Mouse (Mus musculus): ENCODE data around the gene Ptgdr. TPM values are rescaled to one million over a fixed set of nuclear protein-coding genes. Genes with fewer than 3 reads are reported as not detected.
"Not testable (repeated sequence)": the region's sequence is repeated elsewhere in the genome, so short reads cannot be mapped to it uniquely, and the experiment has no call there.

Gene Ptgdr
- polyA plus RNA-seq, 1 experiment from 2014 or later = 0.43 TPM

GRCm38 (mm10) chr14:44846558-44847263 lies 12.5 kb downstream of the Ptgdr start:
- 71% methylated on average over 6 of the region's 6 CpGs for WGBS
- Histone ChIP-seq H3K4me3 (no peak overlapping the region), H3K27me3 (replicated peaks) (no peaks in the 10 kb centered on the region), H3K9ac (no peak overlapping the region), H3K36me3 (replicated peaks) (no peaks in the 10 kb centered on the region), H3K27ac (no peak overlapping the region), H3K4me2 (no peak overlapping the region), H3K9me3 (no peaks in the 10 kb centered on the region), H3K4me1 (0 out of 2 replicates have a peak, but pooled peaks cover 5% of the 10 kb centered on the region)
- ATAC-seq (replicated peaks) = no peak

DNA sequence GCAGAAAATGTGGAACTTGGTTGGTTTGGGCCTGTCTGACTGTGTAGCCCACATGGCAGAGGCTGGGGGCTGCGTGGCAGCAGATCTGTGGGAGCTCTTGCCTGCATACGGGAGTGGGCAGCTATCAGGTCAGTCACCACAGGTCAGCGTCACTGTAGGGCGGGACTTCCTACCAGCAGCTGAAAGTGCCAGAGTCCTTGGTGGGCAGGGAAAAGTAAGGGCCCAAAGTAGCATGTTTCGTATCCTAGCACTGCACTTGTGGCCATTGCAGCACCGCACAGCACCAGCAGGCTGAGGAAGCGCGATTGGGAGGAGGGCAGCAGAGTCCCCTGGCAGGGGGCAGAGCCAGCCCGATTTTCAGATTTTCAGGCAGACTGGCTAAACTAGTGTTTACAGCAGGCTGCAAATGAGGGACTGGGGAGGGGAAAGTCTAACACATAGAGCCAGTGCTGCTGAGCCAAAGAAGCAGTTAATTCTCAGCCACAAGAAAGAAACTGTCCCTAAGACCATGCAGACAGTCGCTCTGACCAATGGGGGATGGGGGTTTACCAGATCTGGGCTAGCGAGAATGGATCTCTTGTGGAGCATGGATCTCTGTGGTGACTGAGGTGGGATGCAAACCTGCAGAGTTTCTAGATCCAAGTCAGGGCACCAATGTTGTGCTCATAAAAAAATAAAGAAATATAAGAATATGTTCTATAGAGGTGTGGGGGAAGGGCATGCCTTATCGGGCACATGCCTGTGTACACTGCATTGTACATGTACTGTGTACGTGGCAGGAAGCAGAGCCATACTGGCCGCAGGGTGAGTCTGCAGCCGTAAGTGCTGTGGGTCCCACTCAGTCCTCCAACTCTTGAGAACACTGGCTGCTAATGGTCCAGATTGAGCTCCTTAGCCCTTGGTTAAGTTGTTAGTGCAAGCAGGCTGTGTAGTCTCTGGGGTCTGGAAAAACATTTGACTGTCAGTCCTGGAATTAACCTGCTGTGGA lies 15.1 kb downstream of the Ptgdr start:
- peak overlapping the region; percentile 8; the same call in 1 of the 2 replicates for H3K4me3 ChIP-seq
- no peaks in the 10 kb centered on the region for H3K27me3 ChIP-seq (replicated peaks)
- 0 out of 2 replicates have a peak, but pooled peaks cover 5% of the 10 kb centered on the region for H3K4me1 ChIP-seq
- WGBS = 38% methylated on average over 15 of the region's 15 CpGs
- no peak overlapping the region for H3K27ac ChIP-seq
- peak; percentile 69 for ATAC-seq (replicated peaks)
- no peak overlapping the region for H3K9ac ChIP-seq
- no peaks in the 10 kb centered on the region for H3K9me3 ChIP-seq
- peak overlapping the region; percentile 39 for H3K4me2 ChIP-seq
- H3K36me3 ChIP-seq (replicated peaks) = no peaks in the 10 kb centered on the region

DNA sequence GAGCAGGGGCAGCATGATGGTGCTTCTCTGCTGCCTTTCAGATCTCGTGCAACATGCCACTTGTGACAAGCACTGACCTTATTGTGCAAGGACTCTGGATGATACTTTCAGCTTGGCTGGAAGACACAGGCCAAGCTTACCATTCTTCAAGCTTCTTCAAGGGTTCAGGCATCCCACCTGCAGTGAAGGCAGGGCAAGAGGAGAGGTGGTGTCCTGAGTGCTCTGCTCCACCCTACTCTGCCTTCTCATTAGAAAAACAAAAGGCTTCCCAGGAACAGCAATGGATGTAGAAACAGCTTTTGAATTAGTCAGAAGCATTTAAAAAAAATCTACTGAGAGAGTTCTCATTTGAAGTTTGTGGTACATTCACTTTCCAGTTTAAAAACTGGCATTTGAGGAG lies 20.5 kb downstream of the Ptgdr start:
- no peak overlapping the region for H3K4me2 ChIP-seq
- H3K36me3 ChIP-seq (replicated peaks) = no peaks in the 10 kb centered on the region
- 43% methylated on average over 1 of the region's 1 CpGs for WGBS
- no peak for ATAC-seq (replicated peaks)
- no peaks in the 10 kb centered on the region for H3K27me3 ChIP-seq (replicated peaks)
- H3K27ac ChIP-seq = no peak overlapping the region
- no peak overlapping the region for H3K9ac ChIP-seq
- H3K9me3 ChIP-seq = no peaks in the 10 kb centered on the region
- H3K4me3 ChIP-seq = no peak overlapping the region
- 0 out of 2 replicates have a peak, but pooled peaks cover under 1% of the 10 kb centered on the region for H3K4me1 ChIP-seq

- Histone ChIP-seq H3K4me2 (no peak overlapping the region), H3K4me3 (no peak overlapping the region), H3K27ac (no peak overlapping the region), H3K27me3 (replicated peaks) (no peaks in the 10 kb centered on the region), H3K9me3 (no peaks in the 10 kb centered on the region), H3K9ac (no peak overlapping the region), H3K4me1 (no peaks in the 10 kb centered on the region), H3K36me3 (replicated peaks) (no peaks in the 10 kb centered on the region)
- ATAC-seq (replicated peaks) = no peak
- 80% methylated on average over 2 of the region's 2 CpGs for WGBS
Measured at GRCm38 (mm10) chr14:44835132-44835531, 24.0 kb downstream of the Ptgdr start.

DNA sequence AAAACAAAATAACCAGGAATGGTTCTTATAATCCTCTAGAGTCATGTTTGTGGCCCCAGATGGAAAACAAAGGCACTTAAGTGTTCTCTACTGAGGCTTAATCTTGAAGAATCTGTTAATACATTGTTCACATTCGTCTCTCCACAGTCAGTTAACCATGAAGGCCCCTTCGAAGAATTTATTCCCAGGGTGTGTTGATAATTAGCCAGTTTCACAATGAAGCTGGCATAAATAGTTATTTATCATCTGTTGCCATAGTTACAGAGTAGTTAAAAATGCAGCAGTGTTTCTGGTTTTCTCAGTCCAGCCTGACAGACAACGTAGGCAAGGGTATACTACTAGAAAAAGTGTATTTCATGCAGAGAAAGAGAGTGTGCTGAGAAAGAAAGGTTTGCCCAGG lies 25.0 kb downstream of the Ptgdr start:
- H3K4me2 ChIP-seq; H3K4me3 ChIP-seq; H3K4me1 ChIP-seq; H3K9me3 ChIP-seq; H3K36me3 ChIP-seq (replicated peaks); H3K27ac ChIP-seq; H3K9ac ChIP-seq; H3K27me3 ChIP-seq (replicated peaks): not testable (repeated sequence)
- ATAC-seq (replicated peaks) = 0 out of 2 replicates have a peak, but pooled peaks have one; percentile 50
- WGBS = 9% methylated on average over 3 of the region's 3 CpGs

DNA sequence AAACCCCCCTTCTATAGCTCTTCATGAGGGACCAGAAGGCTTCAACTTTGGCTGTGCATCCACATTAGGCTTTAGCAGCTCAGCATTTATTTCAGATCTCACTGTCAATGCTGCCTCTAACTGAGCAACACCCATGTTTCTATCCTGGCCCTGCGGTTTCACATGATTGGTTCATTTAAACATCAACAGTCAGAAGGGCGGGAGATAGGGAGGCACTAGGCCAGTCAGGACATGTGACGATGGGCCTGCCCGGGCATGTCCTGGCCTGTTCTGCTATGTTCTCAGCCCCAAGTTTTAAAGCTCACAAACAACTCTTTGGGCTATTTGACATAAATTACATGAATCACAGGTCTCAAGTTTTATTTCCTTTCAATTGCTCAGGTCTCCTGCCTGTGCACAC lies 26.1 kb downstream of the Ptgdr start:
- H3K27ac ChIP-seq; H3K36me3 ChIP-seq (replicated peaks); H3K4me3 ChIP-seq; H3K4me1 ChIP-seq; H3K4me2 ChIP-seq; H3K27me3 ChIP-seq (replicated peaks); ATAC-seq (replicated peaks); H3K9me3 ChIP-seq; H3K9ac ChIP-seq: not testable (repeated sequence)
- WGBS = 90% methylated on average over 4 of the region's 4 CpGs

- Histone ChIP-seq H3K9ac (no peak overlapping the region), H3K4me3 (no peak overlapping the region), H3K4me2 (no peak overlapping the region), H3K27ac (no peak overlapping the region), H3K36me3 (replicated peaks) (no peaks in the 10 kb centered on the region), H3K4me1 (no peaks in the 10 kb centered on the region), H3K27me3 (replicated peaks) (no peaks in the 10 kb centered on the region), H3K9me3 (no peaks in the 10 kb centered on the region)
- 80% methylated on average over 4 of the region's 4 CpGs for WGBS
- no peak for ATAC-seq (replicated peaks)
Measured at GRCm38 (mm10) chr14:44827736-44828135, 31.4 kb downstream of the Ptgdr start.

DNA sequence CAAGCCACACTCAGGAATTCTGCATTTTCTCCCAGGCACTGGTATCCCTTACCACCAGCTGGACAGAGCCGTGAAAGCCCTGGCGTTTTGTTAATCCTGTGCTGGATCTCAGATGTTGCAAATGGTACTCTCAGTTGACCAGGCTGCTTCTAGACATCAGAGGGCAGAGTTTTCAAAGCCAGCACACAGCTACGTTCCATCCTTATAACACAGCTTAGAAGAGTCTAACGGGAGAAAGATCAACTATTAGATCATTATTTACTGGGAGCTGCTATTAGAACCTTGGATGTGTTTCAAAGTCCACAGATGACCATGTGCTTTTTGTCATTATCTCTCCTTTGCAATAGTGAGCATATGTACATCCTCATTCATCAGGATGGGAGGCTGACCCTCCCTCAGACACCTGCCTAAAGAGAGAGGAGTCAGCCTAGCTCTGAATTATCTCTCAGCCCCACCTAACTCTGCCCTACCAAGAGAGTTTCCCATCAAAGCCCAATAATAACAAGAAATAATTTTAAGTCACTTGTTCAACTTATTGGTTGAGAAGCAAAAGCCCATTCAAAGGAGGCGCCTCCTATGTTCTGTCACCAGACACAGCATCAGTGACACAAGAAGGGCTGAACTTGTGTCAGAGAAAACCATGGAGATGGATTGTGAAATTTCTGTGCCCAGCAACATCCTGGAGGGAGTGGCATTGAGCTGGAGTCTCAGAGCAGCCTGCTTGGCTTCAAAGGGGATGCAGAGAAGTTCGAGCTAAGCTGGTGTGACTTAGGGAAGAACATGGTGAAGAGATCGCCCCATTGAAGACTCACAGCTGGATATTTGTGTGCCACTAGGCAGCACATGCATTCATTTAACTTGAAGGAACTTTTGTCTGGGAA lies 37.8 kb downstream of the Ptgdr start:
- Histone ChIP-seq H3K4me2 (no peak overlapping the region), H3K36me3 (replicated peaks) (no peaks in the 10 kb centered on the region), H3K4me1 (no peaks in the 10 kb centered on the region), H3K4me3 (no peak overlapping the region), H3K9me3 (no peaks in the 10 kb centered on the region), H3K27ac (no peak overlapping the region), H3K9ac (no peak overlapping the region), H3K27me3 (replicated peaks) (no peaks in the 10 kb centered on the region)
- 66% methylated on average over 7 of the region's 7 CpGs for WGBS
- ATAC-seq (replicated peaks) = no peak

GRCm38 (mm10) chr14:44813152-44813551 lies 46.0 kb downstream of the Ptgdr start:
- not testable (repeated sequence) for H3K4me1 ChIP-seq; H3K4me2 ChIP-seq; H3K4me3 ChIP-seq; H3K27ac ChIP-seq; ATAC-seq (replicated peaks); H3K36me3 ChIP-seq (replicated peaks); H3K9ac ChIP-seq; H3K27me3 ChIP-seq (replicated peaks); H3K9me3 ChIP-seq
